Mouse (Mus musculus) gastrocnemius, adult 2 months (tissue): ENCODE measurements around the gene Cyp2c40. TPM values are rescaled to one million over a fixed set of nuclear protein-coding genes. Genes with fewer than 3 reads are reported as not detected.
"Not testable (repeated sequence)": the region's sequence is repeated elsewhere in the genome, so short reads cannot be mapped to it uniquely, and the experiment has no call there.

Experiments
- DNase-seq: peaks from one replicate; pipeline ENCODE4 v3.0.0; 2022
- H3K27ac ChIP-seq: fragments of 200-600 bp; 2 replicates; pipeline ENCODE4 v1.8.1; 2022; ENCODE audit warnings: mild to moderate bottlenecking
- H3K4me3 ChIP-seq: fragments of 200-600 bp; 2 replicates; pipeline ENCODE4 v1.8.1; 2022; ENCODE audit warnings: mild to moderate bottlenecking, moderate library complexity
- CTCF ChIP-seq: fragments of 200-600 bp; IDR thresholded peaks from 2 replicates; pipeline ENCODE4 v1.8.1; 2022; ENCODE audit warnings: antibody characterized with exemption, mild to moderate bottlenecking, moderate library complexity
- intact Hi-C: fragments of 180-260 bp; cut with DNase I; formaldehyde crosslinking; loops from one replicate; pipeline ENCODE4 v1.15.1; 2025
- long read RNA-seq, 2 experiments: library from polyadenylated mRNA; stranded (forward); transcript quantifications; one replicate each; pipeline ENCODE4 v2.0.0; 2021
- total RNA-seq, 2 experiments: library from RNA; stranded (reverse); gene quantifications; 2 replicates each; pipeline ENCODE4 v1.2.3; 2021

Gene Cyp2c40
- not detected for total RNA-seq
- long read RNA-seq, experiment 1, result 0 reads
- long read RNA-seq, experiment 2, result 0 reads

- H3K27ac ChIP-seq, DNase-seq, intact Hi-C loops, H3K4me3 ChIP-seq: not testable (repeated sequence)
These were observed at the start of gene Cyp2c40 for GRCm38 (mm10) chr19:39812714-39813113. Cyp2c40 (minus strand) TSS chr19:39812814.

DNA sequence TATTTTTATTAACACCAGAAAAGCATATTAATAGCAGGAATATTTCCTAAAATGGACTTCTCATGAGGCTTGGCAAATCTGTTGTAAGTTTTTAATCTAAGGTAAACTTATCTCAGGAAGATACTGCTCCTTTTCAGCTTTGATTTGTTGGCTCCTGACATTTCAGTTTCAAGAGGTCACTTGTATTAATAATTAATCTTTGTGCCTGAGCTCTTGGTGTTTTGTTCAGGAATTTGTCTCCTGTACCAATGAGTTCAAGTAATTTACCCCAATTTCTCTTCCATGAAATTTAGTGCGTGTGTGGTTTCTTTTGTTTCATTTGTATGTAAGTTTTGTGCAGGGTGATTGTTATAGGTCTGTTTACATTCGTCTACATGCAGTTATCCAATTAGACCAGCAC lies 8.3 kb upstream of the Cyp2c40 start:
- intact Hi-C loops, H3K4me3 ChIP-seq: not testable (repeated sequence)

GRCm38 (mm10) chr19:39816400-39816799 lies 3.8 kb upstream of the Cyp2c40 start:
- intact Hi-C loops, H3K4me3 ChIP-seq, DNase-seq, H3K27ac ChIP-seq: not testable (repeated sequence)

More for the DNA sequence above, 8.3 kb upstream of the Cyp2c40 start:
- DNase-seq, H3K27ac ChIP-seq: not testable (repeated sequence)

DNA sequence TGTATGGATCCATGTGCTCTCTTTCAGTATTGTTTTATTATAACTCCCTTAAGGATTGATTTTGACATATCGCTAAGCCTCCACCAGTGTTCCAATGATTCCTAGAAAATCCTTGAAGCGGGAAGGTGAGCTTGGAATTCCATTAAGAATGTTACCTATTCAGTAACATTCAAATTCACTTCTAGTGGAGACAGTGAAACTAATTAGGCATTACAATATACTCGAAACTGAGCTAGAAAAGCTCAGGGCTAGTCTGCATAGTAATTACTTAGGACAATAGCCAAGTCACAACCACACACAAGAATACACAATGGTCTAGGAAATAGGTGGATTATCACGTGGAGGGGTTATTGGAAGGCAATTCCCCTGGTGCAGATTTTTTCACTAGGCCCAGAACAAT lies 3.4 kb upstream of the Cyp2c40 start:
- intact Hi-C loops, H3K4me3 ChIP-seq, H3K27ac ChIP-seq, DNase-seq: not testable (repeated sequence)

DNA sequence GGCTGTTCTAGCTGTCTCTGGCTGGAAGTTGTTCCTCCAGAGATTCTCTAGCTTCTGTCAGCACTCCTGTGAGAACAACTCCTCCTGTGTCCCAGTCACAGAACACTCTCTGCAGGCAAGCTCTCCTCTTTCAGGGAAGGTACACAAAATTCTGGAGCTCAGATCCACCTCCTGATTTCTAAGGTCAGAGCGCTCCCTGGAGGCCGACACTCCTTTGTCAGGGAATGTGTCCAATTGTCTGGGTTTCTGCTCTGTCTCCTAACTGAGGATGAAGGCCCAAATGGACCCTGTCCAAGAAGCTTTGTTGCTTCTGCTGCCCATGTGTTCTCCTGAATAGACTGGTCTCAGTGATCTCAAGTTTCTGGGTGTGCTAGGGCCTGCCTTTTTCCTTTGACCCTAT lies 27.2 kb downstream of the Cyp2c40 start:
- intact Hi-C loops, H3K4me3 ChIP-seq, DNase-seq, H3K27ac ChIP-seq: not testable (repeated sequence)

GRCm38 (mm10) chr19:39745357-39745756 lies 67.3 kb downstream of the Cyp2c40 start:
- no peak for DNase-seq

DNA sequence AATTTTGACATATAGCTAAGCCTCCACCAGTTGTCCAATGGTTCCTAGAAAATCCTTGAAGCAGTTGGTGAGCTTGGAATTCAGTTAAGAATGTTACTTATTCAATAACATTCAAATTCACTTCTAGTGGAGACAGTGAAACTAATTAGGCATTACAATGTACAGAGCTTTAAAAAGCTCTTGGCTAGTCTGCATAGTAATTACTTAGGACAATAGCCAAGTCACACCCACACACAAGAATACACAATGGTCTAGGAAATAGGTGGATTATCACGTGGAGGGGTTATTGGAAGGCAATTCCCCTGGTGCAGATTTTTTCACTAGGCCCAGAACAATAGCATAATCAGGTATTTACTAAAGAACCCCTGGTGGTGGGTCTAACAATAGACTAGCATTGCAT lies 68.3 kb downstream of the Cyp2c40 start:
- H3K4me3 ChIP-seq, H3K27ac ChIP-seq, DNase-seq, intact Hi-C loops: not testable (repeated sequence)

More at GRCm38 (mm10) chr19:39745357-39745756, 67.3 kb downstream of the Cyp2c40 start:
- Histone ChIP-seq H3K27ac (no peak overlapping the region), H3K4me3 (no peak overlapping the region)
- TF ChIP-seq CTCF, result no peak
- intact Hi-C loops, result no loop called here

- Histone ChIP-seq H3K4me3 (no peak within 1 kb of the TSS), H3K27ac (no peak within 1 kb of the TSS)
- TF ChIP-seq CTCF, result no peak
- intact Hi-C loops, result no loop called here
- no peak for DNase-seq
These were observed 71.7 kb downstream of the Cyp2c40 start, which contains the start of gene Cyp2c68 for GRCm38 (mm10) chr19:39740920-39741319. Cyp2c68 (minus strand) TSS chr19:39741054.

Other genes with a start within 250 kb of the Cyp2c40 start
- not detected for gene Cyp2c67, start 163.8 kb downstream of the Cyp2c40 start, total RNA-seq
- gene Cyp2c68, start 71.8 kb downstream of the Cyp2c40 start, total RNA-seq, result not detected
- gene Cyp2c69, start 74.0 kb upstream of the Cyp2c40 start, total RNA-seq, result not detected
- not detected for gene Cyp2c37, start 179.6 kb upstream of the Cyp2c40 start, total RNA-seq